Mouse (Mus musculus): ENCODE data around the gene Gtf2a1. TPM values are rescaled to one million over a fixed set of nuclear protein-coding genes. Genes with fewer than 3 reads are reported as not detected.

Gene Gtf2a1
- polyA plus RNA-seq, 1 experiment from 2014 or later = 62.4 TPM

Other genes with a start within 250 kb of the Gtf2a1 start
- gene Cep128, start 206.1 kb downstream of the Gtf2a1 start, polyA plus RNA-seq (2016; fragmentation: Nextera tagmentation; extraction: Ambion mirVana) = 9.5 and 10.2 TPM in 2 replicates
- gene Tshr, start 205.9 kb downstream of the Gtf2a1 start, polyA plus RNA-seq (2016; fragmentation: Nextera tagmentation; extraction: Ambion mirVana) = 0.09 TPM in 1 of 2 replicates, not detected in the other
- gene Ston2, start 197.9 kb upstream of the Gtf2a1 start, polyA plus RNA-seq (2016; fragmentation: Nextera tagmentation; extraction: Ambion mirVana) = 4.7 and 5.5 TPM in 2 replicates